Mouse (Mus musculus): ENCODE results near the gene Elp6.

Elp6 gene

DNA sequence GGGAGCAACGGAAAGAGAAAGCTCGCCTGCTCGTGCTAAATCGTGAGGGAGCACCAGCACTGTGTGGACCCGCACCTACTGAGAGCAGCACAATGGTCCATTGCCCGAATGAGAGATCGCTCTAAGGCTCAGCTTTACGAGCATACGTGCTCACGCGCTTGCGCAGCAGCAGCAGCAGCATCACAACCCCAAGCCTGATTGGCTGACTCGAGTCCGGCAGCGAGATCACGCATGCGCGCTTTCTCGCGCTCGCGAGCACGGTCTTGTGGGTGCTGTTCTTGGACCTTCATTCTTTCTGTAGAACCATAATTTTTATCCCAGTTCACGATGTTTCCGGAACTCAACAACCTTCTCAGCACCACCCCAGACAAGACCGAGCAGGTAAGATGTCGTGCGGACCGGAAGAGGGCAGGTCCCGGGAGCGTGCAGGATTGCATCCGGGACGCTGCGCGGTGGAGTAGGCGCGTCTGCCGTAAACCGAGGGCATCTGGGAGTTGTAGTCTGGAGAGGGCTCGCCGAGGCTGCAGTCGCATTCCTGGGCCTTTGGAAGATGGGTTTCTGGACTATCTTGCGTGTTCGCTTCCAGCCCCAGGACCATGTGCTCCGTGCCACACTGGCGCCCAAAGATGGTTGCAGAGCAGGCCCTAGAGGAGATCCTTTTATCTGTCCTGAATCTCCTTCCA is at the start of gene Elp6:
Elp6 (plus strand) TSS at position 205 of the 683 bp plus-strand sequence.
- peak; percentile 84 for DNase-seq (ENCODE audit: low read depth, low spot score)

DNA sequence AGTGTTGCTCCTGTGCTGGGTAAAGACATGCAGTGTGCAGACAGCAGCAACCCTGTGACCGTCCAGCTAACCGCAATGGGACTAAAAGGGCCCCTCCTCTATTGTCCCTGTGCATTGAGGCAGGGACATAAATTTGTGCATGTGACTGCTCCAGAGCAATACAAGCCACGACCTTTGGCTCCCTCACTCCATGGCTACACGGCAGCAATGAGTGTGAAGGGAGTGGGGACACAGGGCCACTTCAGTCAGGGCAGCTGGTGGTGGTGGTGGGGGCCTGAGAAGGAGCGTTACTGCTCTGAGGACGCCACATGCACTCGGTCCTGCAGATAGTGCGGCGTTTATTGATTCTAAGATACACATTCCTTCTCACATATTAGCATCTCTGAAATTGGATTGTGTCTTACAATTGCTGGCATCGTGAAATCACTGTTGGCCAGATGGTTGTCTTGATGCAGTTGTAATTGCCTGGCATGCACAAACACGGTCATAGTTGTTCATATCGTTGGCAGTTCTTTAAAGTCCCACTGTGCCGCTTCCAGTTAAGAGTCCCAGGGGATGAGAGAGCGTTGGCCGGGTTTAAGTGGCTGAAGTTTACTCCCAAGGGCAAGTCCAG is 49.5 kb upstream of the Elp6 start:
- DNase-seq (ENCODE audit: low read depth, low spot score), result no peak

DNA sequence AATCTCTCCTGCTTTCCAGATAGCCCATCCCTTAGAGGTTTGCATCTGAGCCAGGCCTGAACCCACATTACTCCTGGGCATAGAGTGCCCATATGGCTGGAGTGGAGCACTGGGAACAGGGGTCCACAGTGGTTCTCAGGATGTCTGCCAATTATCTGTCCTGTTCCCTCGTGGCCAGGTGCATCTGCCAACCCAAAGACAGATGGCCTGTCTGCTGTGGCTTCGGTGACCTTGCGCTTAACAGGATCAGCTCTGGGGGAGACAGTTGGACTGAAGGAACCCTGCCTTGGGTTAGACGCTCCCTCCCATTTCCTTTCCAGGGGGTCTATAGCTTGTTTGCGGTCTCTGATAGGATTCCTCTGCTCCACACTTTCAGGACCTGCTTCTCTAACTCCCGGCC is 46.3 kb upstream of the Elp6 start:
- no peak for DNase-seq (ENCODE audit: low read depth, low spot score)

DNA sequence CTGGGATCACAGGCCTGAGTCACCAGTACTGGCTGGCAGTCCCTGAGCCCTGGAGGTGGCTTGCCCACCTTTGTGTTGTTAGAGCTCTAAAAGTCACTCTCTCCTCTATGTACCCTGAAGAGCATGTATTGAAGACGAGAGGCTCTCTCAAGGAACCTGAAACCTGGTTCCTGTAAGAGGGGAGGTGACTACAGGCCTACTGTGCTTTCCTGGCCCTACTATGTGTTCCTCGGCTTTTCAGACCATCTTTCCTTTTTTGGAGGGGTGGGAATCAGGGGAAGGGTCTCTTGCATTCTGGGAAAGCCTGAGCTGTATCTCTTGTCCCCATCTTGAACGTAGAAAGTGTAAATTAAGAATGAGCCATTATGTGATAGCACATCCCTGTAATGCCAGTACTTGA is 45.9 kb upstream of the Elp6 start:
- DNase-seq (ENCODE audit: low read depth, low spot score), result no peak

DNA sequence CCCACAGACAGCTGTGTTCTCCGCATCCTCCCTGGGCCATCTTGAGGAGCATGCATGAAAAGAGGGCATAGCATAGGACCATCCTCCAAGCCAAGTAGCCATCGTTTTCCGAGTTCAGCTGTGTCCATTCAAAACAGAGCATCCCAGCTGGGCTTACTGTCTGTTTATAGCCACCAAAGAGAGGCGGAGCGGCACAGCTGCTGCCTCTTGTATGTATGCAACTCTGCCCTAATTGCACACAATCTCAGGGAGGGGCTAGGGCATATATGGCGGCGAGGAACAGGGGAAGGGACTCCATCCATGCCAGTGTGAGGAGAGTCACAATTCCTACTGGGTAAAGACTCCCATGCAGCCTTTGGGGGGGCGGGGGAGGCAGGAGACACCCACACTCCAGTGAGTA is 41.8 kb upstream of the Elp6 start:
- no peak for DNase-seq (ENCODE audit: low read depth, low spot score)

DNA sequence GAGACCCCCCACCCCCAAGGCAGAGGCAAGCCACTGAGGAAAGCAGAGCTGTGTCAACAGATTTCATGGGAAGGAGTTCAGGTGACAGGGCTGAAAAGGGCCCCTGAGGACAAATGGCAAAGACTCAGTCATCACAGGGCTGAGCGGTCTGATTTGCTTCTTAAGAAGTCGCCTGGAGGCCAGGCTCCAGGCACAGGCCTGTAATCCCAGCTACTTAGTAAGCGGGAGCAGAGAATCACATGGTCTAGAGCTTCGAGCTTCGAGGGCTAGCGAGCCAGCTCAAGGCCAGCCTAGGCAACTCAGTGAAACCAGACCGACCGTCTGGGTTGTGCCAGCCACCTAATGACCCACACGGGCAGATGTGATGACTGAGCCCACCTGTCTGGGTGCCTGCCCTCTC is 40.0 kb upstream of the Elp6 start:
- DNase-seq (ENCODE audit: low read depth, low spot score), result no peak

DNA sequence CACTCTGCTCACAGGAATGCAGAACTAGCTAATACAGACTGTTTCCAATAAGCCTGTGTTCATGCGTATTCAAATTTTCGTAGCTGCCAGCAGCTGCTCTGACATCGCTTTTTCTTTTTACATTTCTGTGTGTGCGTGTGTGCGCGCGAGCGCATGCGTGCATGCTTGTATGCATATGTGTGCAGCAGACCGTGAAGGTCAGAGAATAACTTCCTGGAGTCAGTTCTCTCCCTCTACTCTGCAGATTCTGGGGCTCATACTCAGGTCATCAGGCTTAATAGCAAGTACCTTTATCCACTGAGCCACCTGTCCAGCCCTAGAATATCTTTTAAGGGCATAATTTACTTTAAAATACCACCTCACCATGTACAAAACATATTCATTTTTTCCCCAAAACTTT is 36.6 kb upstream of the Elp6 start:
- no peak for DNase-seq (ENCODE audit: low read depth, low spot score)

DNA sequence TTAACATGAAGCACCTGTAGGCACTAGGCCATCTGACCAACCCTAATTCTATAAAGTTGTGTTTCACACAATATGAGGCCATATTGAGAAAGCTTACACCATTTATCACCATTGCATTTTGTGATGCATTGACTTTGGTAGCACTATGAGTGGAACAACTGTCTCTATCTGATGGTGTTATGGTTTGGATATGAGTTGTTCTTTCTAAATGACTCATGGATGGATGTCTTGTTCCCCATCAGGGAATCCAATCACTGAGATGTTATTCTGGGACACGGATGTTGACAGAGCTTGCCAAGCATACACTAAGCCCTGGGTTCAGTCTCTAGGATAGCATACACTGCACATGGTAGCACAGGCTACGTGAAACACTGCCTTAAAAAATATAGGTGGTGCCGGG is 32.6 kb upstream of the Elp6 start:
- no peak for DNase-seq (ENCODE audit: low read depth, low spot score)

DNA sequence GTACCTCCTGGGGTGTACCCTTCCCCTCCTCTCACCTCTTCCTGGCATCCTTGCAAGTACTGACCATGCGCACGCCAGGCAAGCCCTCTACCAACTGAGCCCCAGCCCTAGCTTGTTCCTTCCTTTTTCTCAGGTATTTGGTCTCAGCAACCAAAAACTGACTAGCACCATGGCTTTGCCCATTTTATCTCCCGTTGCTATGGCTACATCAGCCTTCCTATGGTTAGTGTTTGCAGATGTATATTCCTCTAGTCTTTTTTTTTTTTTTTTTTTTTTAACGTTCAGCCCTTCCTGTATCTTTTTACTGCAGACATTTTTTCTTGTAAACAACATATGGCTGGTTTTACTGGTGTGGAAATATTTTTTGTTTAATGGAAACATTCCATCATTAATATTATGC is 31.5 kb upstream of the Elp6 start:
- no peak for DNase-seq (ENCODE audit: low read depth, low spot score)

DNA sequence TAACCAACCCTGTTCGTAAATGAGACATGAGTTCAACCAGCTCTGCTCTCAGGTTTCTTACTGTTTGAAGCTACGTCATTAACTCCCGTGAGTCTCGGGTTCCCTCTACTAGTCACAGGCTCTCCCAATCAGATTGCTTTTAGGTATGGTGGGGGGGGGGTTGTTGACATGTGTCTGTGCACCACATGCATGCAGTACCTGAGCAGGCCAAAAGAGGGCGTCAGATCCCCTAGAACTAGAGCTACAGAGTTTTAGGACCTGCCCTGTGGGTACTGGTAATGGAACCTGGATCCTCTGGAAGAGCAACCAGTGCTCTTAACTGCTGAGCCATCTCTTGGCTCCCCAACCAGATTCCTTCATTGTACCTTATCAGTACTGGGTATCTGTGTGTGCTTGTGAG is 29.1 kb upstream of the Elp6 start:
- no peak for DNase-seq (ENCODE audit: low read depth, low spot score)

DNA sequence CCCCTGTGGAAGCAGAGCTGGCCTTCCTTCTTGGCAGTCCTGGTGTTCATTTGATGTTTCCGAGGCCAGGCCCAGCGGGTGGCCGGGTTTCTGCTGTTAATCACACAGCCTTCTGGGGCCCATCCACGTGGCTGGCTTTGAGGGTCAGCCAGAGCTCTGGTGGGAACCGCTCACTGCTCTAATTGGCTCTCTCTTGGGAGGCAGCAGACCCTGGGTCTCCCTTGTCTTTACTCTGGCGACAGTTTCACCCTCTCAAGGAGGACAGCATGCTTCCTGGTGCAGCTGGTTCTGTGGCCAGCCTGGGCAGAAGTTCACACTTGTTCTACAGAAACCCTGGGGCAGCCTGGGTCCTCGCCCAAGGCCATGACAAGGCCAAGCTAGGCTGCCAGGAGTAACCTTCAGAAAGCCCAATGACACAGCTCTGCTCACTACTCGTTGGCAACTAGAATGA is 27.5 kb upstream of the Elp6 start:
- no peak for DNase-seq (ENCODE audit: low read depth, low spot score)

DNA sequence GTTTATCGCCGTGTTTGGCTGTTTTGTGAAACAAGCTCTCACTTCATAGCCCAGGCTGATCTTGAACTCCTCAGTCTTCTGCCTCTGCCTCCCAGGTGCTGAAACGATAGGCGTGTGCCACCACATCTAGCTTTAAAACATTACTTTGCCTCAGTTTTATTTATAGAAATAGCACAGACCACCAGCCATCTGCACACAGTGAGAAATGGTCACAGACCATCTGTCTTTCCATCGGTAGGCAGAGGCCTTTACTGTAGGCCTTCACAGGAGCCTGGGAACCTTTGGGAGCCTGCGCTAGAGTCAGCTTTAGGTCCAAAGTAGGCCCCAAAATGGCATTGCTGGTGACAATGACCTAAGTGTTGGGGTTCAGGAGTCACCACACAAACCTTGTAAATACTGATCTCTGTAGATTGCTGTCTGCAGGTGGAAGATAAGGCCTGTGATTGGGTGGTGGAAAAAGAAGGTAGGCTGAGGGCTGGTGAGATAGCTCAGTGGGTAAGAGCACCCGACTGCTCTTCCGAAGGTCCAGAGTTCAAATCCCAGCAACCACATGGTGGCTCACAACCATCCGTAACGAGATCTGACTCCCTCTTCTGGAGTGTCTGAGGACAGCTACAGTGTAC is 20.8 kb upstream of the Elp6 start:
- DNase-seq (ENCODE audit: low read depth, low spot score), result no peak

DNA sequence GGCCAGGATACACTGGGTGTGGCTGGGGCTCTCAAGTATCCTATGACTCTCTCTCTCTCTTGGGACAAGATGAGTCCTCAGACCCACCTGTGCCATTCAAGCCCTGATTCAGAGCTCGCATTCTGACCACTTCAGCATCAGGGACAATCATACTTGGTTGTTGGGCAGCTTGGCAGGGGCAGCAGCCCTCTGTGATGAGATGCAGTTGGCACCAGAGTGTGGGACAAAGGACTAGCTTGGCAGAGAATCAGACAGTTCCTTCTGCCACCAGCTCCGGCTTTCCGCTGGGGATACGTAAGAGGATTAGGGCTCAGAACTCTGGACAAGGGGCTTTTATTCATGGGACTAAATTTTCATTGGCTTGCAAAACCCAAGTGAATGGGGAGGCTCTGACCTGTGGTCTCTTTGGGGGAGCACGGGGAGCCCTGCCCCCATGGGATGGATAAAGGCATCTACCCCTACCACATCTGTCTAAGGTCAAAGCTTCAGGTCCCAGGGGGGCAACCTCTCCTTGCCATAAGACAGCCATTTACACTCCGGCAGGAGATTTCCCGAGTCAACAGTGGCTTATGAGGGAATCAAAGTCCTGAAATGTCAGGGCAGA is 17.6 kb upstream of the Elp6 start:
- DNase-seq (ENCODE audit: low read depth, low spot score), result no peak

DNA sequence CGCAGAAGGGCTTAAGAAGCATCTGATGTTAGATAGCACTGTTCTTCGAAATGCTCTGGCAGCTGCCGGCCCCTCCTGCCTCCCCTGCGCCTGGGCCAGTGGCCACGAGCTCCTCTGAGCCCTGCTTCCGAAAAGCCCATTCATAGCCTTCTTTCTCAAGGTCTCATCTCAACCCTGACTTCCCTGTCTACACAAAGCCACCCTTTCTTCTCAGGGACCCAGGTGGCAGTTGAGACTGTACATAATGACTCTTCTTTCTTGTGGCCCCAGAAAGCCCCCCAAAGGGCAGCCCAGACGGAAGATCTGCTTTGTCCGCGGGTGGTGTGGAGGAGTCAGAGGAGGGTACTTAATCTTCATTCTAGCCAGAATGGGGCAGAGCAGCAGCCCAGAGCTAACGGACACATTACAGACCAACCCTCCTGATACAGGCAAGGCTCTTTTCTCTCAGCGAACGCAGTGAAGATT is 11.7 kb upstream of the Elp6 start:
- DNase-seq (ENCODE audit: low read depth, low spot score), result no peak

DNA sequence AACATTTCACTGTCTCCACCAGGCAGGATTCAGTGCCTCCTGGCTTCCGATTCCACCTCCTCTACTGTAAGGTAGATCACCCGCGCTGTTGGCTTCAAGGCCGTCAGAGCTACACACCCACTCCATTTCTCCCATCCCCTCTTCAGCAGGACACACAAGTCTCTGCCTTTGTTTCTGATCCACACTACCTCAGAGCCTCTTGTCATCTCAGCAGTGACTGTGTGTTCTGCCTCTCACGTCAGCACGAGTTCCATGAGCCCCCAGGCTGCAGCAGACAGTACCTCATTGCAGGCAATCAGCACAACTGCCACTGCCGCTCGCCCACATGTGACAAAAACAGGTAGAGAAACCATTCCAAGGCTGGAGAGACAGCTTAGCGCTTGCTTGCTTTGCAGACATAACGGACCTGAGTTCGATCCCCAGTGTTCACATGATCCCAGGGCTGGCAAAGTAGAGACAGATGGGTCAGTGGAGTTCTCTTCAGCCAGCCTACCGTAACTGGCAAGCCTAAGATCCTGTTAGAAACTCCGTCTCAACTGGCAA is 11.0 kb upstream of the Elp6 start:
- no peak for DNase-seq (ENCODE audit: low read depth, low spot score)

DNA sequence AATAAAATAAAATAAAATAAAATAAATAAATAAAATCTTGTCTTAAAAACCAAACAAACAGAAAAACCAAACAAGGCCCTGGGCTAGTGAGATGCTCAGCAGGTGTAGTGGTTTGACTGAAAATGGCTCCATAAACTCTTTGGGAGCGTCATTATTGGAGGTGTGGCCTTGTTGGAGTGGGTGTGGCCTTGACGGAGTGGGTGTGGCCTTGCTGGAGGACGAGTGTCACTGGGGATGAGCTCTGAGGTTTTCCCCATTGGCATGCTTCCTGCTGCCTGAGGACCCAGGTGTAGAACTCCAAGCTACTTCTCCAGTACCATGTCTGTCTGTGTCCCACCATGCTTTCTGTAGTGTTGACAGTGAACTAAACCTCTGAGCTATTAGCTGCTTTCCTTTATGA is 10.2 kb upstream of the Elp6 start:
- no peak for DNase-seq (ENCODE audit: low read depth, low spot score)

DNA sequence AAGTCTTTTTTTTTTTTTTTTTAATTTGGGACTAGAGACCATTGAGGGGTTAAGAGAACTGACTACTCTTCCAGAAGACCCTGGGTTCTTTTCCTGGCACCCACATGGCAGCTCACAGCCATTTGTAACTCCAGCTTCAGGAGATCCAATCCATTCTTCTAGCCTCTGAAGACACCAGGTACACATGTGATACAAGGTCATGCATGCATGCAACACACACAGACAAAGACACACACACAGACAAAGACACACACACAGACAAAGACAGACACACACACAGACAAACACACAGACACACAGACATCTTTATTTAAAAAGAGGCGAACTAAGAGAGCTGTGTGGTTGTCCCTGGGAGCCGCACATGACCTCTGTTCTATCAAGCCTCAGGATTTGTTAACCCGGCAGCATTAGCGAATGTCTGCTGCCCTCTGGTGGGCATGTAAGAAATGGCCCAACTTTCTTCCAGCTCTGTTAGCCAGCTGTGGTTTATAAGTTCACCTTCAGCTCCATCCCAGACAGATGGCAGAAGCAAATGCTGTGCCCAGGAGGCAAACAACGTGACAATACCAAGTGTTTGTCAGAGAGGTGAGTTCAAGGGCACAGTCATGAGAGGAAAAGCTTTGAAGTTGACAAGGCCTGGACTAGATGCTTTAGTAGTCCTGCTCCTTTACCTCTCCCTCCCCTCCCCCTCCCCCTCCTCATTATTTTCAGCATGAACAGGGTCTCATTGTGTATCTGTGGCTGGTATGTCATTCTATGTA is 7.9 kb upstream of the Elp6 start:
- peak; percentile 49 for DNase-seq (ENCODE audit: low read depth, low spot score)

DNA sequence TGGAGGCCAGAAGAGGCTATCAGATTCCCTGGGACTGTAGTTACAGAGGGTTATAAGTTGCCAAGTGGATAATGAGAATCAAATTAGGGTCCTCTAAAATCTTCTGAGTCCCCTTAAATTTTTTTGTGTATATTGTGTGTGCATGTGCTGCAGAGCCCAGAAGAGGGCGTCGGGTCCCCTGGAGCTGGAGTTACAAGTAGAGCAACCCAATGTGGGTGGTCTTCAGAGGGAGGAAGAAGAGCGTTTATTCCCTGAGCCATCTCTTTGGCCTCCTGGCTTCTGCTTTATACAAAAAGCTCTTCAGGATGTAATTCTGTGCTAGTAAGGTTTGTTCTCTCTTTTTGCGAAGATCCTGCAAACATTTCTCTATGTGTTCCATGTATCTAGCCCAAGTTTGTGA is 457 bp upstream of the Elp6 start:
- DNase-seq (ENCODE audit: low read depth, low spot score), result no peak

DNA sequence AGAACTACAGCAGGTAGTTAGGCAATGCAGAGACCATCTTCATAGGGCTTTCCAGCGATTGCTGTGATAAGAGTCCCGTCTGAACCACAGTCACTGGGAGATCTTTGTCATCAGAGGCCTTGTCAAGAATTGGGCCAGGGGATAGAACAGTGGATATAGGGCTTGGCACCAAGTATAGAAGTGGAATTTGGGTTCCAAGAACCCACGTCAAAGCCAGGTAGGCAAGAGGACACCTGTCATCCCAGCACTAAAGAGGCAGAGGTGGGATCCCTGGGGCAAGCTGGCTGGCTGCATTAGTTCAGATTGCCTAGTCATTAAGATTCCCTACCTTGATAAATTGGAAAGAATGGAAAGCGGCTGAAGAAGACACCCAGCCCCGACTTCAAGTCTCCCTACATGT is 1.4 kb downstream of the Elp6 start:
- no peak for DNase-seq (ENCODE audit: low read depth, low spot score)

DNA sequence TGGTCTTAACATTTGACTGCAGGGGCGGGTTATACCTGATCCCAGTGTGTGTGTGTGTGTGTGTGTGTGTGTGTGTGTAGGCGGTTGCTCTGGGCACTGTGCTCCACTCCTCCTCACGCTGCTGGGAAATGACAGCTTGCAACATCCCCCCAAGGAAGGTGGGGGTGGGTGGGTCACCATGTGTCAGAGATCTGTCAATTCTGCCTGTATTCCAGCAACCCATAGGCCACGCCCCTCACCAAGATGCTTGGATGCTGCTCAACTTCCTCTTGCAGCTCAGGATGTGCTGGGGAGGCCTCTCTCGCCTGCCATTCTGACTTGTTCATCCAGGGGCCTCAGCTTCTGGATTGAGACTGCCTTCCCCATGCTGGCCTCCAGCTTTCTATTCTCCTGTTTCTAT is 9.7 kb downstream of the Elp6 start:
- no peak for DNase-seq (ENCODE audit: low read depth, low spot score)

DNA sequence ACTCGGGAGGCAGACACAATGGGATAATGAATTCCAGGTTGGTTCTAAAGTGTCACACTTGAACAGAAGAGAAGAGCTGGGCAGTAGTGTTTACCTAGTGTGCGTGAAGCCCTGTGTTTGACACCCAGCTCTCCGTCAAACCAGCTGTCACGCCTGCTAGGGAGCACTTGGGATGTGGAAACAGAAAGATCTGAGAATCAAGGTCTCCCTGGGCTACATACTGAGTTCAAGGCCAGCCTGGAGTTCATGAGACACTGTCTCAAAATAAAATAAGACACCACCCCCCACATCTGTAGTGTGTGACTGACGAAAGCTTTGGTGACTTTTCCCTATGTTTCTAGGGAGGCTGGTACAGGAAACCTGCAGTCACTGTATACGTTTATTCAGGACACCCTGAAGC is 10.4 kb downstream of the Elp6 start:
- no peak for DNase-seq (ENCODE audit: low read depth, low spot score)

DNA sequence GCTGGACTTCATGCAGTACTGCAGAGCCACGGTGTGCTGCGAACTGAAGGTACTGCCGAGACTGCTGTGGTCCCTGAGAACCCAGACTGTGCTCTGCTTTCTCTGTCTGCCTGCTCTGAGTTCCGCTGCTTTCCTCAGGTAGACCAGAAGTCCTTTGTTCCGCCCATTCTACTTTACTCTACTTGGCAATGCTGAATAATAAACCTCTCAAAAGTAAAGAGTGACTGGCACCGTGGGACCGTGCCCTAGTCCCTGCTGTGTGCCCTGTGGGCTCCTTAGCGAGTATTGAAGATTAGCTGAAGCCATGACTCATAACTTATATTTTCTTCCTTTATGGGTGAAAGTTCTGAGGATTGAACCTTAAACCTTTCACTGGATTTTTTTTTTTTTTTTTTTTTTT is 10.9 kb downstream of the Elp6 start:
- DNase-seq (ENCODE audit: low read depth, low spot score), result no peak

All from c-Kit-negative CD71-positive TER-119-positive erythroid progenitor cells, embryonic 14.5 days (primary cell).